Mouse (Mus musculus) mouse embryonic stem cell (cell line): ENCODE data around the gene Ccdc138.

Experiments used
- in situ Hi-C, 2 experiments: fragments of 300-500 bp; cut with MboI; formaldehyde crosslinking; loops; 1 replicate in 1 of 2; 3 replicates in 1 of 2; pipeline ENCODE4 v1.14.3; 2019 to 2020; ENCODE audit warnings: low sequenced_read_pairs in 2 of 2, low pct_unique_long_range_greater_than_20kb in 1 of 2, mixed read lengths in 1 of 2; ENCODE audit not compliant: unreplicated experiment in 1 of 2

Ccdc138 gene

DNA sequence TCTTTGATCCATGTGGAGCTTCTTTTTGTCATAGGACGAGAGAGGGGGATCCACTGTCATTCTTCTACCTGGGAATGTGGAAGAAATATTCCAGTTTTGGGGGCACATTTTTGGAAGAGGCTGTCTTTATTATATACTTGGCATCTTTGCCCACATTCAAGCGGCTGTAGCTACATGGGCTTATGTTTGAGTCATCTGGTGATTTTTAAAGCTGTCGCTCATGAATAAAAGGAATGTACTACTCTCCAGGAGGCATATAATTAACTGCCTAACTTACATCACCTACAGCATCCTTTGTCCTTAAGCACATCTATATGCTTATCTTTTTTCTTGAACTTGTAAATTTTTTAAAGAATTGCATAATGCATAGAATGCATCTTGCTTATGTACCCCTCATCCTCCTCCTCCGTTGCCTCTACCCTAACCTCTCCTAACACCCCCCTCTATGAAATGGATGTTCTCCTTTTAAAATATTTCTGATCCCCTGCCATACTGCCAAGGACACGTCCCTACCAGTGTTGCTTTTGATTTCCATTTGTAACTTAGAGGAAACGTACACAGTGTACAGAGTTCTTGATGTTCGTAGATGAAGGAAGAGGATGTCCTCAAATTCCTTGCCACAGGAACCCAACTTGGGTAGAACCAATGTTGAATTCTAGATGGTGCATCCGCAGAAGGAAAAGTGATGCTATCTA lies 57.1 kb downstream of the Ccdc138 start:
- in situ Hi-C loops = loop anchor here in 1 of 2 experiments (10.0 kb wide), 1 partner anchor 60 kb away; the partner anchor contains the start of gene Ccdc138

DNA sequence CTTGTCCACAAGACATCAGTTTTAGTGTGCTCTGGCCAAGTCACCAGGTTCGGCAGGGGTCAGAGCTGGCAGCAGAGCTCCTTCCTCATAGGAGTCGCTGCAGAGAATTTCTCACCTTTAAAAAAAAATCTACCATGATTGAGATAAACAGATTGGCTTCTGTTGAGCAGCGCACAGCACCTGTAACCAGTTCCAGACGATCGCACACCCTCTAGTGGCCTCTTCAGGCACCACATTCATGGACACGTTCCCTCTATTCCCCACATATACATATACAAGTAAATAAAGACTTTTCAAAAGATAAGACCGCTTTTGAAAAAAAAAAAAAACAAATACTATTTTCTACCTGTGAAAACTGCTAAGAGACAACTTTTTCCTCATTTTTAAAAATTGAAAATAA lies 61.4 kb downstream of the Ccdc138 start:
- in situ Hi-C loops = loop anchor here in 1 of 2 experiments (10.0 kb wide), 1 partner anchor 64 kb away; the partner anchor contains the start of gene Ccdc138

DNA sequence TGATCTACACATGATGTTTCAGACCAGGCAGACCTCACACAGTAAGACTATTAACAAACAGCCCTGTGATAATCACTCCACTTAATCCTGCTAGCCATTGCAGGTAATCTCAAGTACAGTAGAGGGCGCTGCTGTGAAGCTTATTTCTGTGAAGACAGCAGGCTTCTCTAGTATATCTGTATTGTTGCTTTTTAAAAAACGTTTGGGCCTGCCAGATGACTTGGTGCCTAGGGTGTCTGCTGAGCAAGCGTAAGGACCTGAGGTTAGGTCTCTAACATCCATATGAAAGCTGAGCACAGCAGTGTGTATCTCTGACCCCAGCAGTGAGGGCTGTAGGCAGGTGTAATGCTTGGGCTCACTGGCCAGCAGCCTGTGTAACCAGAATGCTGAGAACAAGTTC lies 62.2 kb downstream of the Ccdc138 start:
- in situ Hi-C loops = loop anchor here in 1 of 2 experiments (10.0 kb wide), 1 partner anchor 65 kb away; the partner anchor contains the start of gene Ccdc138

DNA sequence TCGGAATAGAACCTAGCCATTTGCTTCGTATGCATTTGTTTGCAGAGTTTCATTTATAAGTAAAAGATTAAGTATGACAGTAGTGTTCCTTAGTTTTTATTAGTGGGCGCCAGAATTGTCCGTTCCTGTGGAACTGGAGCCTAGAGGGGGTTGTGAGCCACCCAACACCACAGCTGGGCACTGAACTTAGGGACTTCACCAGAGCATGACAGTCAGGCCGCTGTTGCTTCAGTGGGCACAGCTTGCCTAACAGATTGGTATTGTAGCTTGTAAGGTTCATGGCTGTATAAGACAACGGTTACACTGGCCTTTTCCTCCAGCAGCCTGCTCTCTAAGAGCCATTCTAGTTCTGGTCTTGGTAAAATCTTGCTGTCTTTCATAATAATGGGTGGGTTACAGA lies 62.8 kb downstream of the Ccdc138 start:
- in situ Hi-C loops = no loop called here

DNA sequence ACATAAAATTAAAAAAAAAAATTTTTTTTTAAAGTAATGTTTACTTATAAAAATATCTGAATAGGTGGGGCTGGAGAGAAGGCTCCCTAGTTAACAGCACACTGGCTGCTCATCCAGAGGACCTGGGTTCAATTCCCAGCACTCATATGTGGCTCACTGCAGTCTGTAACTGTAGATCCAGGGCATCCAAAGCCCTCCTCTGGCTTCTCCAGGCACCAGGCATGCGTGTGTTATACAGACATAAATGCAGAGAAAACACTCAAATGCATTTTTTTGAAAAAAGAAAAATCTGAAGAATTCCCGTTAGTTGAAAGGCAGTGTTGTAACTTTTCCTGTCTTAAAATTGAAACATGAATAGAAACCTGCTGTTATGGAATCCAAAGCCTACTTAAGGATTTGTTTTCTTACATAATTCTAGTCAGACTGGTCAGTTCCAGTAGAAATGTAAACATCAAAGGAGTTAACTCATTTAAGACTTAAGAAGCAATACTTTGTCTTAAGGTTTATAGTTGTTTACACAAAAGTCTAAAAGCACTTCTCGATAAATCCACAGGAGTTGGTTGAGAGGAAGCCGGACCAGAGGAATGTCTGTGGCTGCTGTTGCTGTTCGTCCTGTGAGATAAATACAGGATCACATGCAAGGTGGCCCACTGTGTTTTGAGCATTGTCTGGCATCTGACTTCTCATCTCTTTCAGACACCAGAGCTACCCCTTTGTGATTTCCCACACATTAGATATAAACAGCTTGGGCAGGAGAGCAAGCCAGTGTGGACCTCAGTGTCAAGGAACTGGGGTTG lies 87.9 kb downstream of the Ccdc138 start:
- in situ Hi-C loops = no loop called here

DNA sequence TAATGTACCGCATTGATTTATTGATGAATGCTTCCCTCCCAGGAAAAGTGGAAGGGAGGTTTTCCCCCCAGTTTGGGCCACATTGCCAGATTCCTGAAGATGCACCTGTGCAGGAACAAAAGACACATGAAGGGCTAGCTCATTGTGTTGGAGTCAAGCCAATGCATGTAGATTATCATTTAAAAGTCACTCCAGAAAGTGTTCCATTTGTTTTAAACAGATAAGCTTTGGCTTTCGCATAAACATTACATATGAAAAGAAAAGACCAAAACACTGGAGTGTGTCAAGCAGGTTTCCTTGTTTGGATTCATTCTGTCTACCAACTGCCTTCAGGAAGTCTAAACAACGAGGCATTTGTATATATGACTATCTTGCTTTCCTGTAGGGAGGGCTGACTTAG lies 96.7 kb downstream of the Ccdc138 start:
- in situ Hi-C loops = no loop called here

DNA sequence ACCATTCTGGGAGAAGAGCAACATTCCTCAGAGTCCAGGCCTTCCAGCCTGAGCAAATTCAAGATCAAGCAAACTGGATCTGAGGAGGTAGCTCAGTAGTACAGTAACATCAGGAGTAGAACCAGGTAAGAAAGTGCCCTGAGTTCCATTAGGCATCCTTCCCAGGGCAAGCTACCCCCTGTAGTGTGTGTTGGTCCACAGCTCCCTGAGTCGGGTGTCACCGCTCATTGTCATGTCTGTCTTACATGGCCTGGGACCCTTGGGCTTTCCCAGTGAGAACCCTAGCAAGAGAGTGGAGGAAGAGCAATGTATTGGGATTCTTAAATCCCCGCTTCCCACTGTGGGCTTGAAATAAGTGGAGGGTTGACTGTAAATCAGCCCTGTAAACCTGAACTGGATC lies 97.4 kb downstream of the Ccdc138 start:
- in situ Hi-C loops = no loop called here

DNA sequence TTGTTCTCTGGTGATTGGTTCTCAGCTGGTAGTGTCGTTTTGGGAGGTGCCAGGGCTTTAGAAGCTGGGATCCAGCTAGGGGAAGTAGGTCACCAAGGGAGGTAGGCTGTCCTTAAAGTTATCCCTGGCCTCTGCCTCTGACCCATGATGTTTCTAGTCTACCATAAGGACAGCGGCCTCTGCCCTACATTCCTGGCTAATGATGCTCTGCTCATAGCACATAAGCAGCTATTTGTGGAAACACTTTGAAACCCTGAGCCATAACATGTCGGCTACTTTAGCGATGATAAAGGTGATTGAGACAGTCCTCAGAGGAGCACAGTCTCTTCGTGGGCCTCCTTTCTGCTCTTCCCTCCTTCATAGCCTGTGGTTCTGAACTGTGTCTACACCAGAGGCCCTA lies 98.1 kb downstream of the Ccdc138 start:
- in situ Hi-C loops = no loop called here

DNA sequence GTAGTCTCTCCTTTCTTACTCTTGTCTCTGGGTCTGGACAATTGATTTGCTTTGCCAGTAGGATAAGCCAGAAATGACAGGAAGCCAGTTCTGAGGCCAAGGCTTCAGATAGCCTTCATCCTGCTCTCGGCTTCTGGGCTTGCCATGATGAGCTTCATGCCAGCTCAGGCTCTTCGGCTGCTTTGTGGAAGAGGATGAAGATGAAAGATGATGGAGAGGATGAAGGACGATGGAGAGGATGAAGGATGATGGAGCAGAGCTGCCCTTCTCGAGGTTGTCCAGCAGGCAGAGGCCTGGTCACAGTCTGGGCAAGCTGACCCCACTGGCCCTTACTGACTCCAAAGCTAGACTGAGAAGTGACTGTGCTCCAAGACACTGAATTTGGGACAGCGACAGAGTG lies 102.4 kb downstream of the Ccdc138 start:
- in situ Hi-C loops = no loop called here

DNA sequence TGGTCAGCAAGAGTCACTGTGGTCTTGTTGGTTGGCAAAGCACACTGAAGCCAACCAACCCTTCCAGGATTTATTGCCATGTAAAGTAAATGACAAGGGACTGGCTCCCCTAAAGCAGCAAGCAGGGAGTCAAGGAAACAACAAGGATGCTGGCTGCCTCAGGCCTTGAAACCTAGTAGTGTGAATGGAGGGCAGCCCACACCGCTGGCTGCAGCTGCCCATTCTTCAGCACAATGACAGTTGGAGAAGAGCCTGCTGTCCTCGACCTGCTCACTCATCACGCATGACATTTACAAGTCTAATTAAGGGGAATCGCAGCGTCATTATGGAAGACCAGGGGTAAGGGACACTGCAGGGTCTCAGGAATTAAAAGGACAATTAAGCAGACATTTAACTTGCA lies 103.2 kb downstream of the Ccdc138 start:
- in situ Hi-C loops = no loop called here

DNA sequence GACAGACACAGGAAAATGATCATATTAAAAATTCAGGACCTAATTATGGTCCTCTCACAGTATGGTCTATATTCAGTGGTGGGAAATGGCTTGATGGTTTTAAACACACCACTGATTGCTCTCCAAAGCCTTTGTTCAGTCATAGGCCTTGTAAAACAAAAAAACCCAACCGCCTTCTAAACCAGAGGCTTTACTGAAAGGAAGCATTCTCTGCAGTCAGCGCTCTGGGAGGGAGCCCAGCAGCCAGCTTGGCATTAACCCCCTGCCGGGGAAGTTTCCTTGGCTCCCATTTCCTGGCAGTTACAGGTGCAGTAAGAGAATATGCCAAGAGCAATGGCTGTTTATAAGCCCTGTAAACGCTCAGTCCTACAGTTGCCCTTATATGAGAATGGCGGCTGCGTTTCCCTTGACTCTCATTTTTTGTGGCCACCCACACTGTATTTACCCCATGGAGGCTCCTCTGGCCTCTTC lies 103.7 kb downstream of the Ccdc138 start:
- in situ Hi-C loops = no loop called here

DNA sequence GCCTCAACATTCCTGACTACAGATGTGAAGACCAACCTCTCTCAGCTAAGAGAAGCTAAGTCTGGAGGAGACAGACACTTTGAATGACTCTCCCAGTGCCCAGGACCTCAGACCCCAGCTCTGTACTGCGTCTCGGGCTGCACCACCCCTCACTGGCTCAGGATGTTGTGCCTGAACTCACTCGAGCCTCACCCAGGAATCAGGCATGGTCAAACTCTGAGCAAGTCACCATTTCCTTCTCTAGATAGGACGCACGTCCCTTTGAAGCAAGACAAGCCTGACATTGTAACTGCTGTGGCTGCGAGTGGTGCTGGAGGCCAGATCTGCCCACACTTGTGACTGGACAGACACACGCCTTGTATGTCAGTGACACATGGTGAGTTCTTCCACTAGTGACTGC lies 104.2 kb downstream of the Ccdc138 start:
- in situ Hi-C loops = no loop called here

DNA sequence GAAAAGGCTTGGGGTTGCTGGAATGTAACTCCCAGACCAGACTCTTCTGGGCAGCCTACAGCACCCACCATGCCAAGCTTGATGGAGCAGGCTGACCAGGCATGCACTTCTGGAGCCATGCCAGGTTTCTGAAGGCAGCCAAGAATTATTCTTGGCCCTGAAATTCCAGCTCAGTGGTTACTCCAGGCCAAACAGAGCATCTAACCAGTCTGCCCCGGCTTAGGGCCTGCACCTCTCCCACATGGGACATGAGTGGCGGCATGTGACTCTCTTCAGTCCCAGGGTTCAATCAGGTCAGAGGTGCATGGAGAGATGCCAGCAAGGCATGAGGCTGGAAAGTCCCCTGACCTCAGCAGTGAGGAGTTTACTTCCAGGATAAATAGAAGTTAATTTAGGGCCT lies 107.0 kb downstream of the Ccdc138 start:
- in situ Hi-C loops = no loop called here

DNA sequence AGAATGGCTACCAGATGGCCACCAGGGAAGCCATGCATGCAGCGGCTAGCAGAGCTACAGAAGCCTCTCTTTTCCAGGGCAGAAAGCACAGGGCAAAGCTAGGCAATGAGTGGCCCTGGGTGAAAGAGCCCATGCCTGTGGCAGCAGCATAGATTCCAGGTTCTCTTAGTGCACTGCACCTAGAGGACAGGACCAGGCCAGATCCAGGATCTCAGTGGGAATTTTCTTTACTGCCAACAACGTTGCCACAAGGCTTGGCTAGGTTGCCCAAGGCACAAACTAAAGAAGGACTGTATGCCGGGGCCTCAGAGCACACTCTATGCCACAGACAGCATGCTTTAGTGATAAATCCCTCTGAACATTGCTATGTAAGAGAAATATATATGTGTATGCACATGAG lies 108.6 kb downstream of the Ccdc138 start:
- in situ Hi-C loops = no loop called here

DNA sequence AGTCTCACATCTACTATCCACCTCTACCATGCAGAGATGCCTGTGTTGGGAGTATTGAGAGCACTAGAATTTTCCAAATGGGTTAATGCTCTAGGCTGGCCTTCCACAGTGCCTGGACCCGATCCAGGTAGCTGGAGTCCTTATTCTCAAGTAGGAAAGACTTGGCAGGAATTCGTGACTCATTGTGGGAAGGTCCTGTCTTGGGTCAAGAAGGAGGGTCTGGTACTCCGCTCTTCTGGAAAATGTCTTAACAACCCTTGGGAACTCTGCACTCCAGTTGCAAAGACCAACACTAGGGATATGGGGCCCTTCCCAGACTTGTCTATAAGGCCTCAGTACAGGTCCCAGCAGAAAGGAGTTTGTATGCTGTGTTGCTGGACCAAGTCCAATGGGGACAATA lies 111.1 kb downstream of the Ccdc138 start:
- in situ Hi-C loops = no loop called here

DNA sequence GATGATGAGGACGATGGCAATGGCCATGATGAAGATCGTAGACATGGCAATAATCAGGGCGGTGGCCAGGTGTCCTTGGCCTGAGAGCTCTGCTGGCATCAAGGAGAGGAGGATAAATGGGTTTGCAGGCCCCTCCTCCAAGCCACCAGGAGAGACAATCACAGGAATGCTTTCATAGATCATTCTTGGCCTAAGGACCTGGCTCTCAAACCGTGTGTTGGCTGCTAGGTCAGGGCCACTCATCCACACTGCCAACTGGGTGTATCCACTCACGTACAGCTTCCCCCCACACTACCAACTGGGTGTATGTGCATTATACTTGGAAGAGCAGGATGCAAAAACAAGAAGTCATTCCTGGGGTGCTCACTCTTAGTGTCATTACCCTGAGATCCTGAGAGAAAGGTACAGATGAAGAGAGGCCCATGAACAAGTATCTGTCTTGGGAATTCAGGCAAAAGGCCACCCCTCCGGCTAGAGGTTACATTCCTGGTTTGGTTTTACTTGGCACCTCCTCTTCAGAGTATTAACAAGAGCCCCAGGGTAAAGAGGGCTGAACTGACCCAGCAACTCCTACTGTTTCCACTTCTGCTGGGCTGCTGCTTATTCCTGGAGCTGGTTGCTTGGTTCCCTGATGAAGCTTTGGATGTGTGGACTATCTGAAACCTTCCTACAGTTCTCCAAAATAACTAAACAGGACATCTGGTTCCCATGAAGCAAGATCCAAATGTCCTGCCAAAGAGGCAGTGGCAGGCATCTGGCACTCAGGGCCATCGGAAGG lies 112.9 kb downstream of the Ccdc138 start:
- in situ Hi-C loops = no loop called here

DNA sequence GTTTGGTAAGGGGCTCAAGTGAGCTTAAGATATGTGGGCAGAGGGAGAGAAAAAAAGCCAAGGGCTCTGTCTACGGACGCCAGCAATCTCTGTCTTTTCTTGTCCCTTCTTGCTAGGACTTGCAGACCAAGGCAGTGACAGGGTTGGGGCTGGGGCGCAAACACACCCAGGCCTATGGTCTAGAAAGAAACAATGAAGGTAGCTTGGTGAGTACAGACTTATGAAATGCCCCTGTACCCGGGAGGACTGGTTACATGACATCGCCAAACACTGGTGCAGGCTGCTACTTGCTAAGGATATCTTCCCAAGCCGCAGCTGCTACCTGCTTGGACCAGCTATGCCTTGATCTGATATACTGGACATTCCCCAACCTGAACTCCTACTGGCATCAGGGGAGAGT lies 116.9 kb downstream of the Ccdc138 start:
- in situ Hi-C loops = no loop called here

DNA sequence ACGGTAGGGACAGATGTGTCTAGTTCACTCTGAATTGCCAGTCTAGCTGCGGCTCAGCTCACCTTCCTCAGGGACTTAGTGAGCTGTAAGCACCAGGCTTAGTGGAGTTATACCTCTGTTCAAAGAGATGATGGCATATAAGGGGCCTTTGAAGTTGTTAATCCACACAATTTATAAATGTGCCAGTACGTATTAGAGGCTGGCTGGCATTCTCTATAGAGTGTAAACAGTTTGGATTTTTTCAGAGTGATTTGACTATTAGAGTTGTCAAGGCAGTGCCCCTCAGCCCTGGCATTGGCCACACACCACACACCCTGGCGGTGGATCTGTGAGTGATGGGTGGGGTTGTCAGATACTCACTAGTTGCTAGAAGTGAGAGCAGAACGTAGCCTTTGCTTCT lies 118.8 kb downstream of the Ccdc138 start:
- in situ Hi-C loops = no loop called here
